Mouse (Mus musculus) megakaryocyte, embryonic 14.5 days (primary cell): Measurements from ENCODE around the gene Smyd4.

Experiments
- FLI1 ChIP-seq: IDR thresholded peaks from 2 replicates; pipeline ENCODE4 v1.6.1; 2012; ENCODE audit warnings: low read length, inconsistent platforms, mixed read lengths
- GATA1 ChIP-seq: IDR thresholded peaks from 3 replicates; pipeline ENCODE4 v1.6.1; 2012; ENCODE audit warnings: mixed read lengths, low read length, inconsistent platforms, borderline replicate concordance

DNA sequence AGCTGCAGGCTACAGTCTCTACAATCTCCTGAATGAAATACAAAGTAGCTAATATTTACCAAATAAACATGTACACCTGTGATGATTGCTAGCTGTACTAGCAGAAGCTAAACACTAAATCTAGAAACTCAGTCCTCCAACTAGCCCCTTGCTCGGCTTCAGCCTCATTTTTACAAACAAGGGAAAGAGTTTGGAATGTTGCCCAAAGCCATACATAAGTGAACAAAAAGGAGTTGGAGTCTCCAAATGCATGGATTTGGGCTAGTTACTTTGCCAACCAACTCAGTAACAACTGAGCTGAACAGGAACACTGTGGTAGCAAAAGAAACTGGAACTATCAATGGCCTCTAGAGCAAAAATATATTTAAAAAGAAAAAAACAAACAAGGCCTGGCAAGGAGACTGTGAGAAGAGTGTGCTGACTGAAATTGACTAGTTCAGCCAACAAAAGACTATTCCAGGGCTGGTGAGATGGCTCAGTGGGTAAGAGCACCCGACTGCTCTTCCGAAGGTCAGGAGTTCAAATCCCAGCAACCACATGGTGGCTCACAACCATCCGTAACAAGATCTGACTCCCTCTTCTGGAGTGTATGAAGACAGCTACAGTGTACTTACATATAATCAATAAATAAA lies 1.6 kb upstream of the Smyd4 start:
- TF ChIP-seq GATA1 (no peak), FLI1 (no peak)
